Mouse (Mus musculus): Measurements from ENCODE around the gene Smim6.

Gene Smim6

DNA sequence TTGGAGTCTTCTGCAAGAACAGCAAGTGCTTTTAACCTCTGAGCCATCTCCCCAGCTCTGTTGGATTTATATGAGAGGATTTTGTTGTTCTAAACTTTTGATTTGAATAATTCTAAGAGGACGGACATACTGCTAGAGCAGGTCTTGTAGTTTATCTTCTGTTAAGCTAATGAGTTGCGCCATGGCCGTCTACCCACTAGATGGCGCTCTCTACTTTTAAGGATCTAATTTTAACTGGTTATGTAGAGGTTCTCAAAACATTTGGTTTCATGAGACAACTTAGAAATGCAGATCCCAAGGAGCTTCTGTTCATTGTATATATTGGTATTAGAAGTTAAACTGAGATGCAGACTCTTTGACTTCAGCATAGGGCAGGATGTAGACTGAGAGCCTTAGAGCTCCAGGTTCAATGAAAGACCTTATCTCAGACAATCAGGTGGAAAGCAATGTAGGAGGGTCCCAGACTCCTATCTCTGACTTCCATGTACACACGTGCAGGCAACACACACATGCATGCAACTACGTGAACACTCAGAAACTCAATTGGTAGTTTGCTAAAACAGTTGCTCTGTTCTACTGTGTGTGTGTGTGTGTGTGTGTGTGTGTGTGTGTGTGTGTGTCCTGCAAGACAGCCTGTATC lies 28.0 kb downstream of the Smim6 start:
- DNase-seq (ENCODE audit: low read depth): peak; percentile 87

DNA sequence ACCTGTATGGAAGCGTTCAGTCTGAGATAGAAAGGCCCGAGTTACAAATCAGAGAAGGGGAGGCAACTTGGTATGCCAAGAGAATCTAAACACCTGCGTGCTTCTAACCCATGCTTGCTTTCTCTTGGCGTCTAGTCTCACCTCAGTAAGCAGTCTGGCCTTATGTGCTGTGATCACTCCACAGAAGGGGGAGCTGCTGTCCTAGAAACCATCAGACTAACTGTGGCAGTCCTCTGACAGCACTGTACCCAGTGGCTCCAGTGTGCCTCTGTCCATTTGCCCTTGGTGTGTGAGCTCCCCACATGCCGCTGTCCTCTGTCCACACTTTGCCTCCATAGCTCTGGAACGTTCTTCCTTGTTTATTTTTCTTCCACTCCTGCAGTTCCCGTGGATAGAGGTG lies 30.2 kb downstream of the Smim6 start:
- no peak for DNase-seq (ENCODE audit: low read depth)

DNA sequence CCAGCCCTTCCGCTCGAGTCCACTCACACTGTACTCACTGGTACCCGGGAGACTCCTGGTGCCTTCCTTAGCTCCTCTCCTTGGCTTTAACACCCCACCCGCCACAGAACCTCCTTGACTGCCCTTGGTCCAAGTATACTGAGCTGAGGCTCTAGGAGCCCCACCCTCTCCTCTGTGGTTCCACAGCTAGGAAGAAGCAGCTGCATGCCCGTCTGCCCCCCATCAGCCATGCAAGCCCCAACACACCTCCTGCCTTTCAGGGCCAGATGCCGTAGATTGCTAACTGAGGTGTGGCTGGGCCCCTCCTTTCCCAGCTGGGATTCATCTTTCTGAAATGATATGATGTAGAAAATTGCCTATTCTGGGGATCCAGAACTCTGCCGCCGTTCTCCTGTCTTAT lies 33.4 kb downstream of the Smim6 start:
- no peak for DNase-seq (ENCODE audit: low read depth)

DNA sequence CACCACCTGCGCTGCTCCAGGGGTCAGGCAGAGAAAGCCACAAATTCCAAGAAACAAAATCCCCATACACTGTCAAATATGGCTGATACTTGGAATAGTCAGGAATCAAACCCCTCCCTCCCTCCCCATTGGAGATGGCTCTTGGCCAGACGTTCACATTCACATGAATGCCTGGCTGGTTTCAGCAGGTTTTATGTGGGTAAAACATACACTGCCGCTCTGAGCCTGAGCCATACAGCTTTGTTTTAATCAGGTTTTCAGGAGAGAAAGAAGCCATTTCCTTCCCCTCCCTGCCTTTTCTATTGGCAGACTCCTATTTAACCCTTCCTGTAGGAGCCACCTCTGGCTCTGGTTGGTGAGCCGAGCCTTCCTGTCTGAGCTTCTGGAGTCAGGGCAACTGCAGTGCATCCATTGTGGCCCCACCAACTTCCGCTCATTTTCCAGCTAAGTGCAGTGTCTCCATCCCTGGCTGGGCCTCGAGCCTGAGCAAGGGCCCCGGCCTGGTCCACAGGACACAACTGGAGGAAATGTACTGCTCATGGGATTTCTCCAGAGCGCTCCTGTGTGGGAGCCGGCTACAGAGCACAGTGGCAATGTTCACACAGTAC lies 34.5 kb downstream of the Smim6 start:
- no peak for DNase-seq (ENCODE audit: low read depth)

DNA sequence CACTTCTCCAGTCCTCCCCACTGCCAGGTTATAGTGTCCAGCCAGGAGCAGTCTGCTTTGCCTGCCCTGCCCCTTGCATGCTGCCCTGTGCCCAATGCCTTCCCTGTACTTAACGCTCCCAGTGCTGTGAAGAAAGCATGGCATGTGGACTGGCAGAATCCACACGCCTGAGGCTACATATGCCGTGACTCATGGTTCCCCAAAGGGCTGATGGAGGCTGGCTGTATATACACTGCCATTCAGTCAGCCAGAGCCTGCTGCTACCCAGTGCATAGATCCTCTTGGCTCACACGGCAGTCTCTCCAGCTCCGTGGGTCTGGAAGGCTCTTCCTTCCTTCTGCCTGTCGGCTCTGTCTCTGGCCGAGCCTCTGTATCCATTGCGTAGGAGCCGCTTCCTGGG lies 36.5 kb downstream of the Smim6 start:
- DNase-seq (ENCODE audit: low read depth): no peak

DNA sequence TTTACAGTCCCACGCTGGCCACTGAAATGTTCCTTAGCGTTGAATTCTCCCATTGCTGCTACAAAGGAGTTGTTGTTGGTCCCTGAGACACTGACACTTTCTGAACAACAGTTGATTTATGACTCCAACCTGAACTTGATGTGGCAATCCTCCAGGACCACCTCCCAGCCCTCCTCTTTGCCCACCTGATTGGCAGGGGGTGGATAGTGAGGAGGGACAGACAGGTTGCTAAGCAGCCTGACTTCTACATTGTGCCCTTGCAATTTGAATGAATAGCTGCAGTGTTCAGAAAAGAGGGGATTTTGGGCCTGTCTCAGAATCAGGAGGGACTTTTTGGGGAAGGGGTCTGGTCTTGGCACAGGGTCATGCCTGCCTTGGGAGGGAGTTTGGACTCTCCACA lies 38.9 kb downstream of the Smim6 start:
- DNase-seq (ENCODE audit: low read depth): no peak

DNA sequence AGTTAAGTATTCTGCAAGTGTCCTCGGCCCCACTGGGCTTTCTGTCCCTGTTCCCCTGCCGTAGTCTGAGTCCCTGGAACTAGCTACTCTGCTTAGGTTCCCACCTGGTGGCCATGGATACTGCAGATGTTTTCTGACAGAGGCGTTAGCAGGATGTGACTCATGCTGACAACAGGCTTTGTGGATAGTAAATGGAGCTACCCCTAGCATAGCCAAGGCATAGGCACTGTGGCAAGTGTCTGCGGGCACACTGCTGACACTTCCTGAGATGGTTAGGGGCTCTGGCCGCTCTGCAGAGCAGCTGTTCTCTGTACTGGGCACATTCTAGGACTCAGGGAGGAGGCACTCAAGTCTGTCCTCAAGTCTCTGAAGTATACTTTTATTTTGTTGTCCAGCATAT lies 42.9 kb downstream of the Smim6 start:
- DNase-seq (ENCODE audit: low read depth): peak; percentile 67

DNA sequence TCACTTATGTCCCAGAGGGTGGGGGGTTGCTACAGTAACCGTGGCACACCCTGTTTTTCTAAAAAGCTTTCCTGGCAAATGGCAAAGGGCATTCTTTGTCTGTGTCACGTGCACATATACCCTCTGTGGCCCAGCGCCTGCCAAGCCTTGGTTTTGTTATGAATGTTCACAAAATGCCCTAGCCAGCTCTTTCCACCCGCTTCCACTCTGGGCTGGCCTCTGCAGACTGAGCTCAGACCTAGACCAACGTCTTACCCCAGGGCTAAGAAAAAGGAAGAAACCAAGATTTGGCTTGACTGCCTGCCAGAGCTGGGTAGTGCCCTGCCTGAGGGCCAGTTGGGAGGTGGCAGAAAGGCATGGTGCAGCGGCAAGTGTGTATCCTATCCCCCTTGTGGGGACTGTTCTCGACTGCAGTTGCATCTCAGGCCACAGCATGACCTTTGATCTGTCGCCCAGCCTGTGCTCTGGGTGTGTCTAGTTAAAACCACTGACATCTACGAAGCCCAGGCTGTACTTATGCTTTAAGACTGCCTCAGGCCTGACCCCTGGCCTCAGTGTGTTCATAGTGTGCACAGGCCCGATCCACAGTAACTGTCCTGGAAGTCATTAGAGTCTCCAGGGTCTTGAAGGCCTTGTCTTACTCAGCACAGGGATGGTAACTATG lies 43.5 kb downstream of the Smim6 start:
- peak; percentile 65 for DNase-seq (ENCODE audit: low read depth)

DNA sequence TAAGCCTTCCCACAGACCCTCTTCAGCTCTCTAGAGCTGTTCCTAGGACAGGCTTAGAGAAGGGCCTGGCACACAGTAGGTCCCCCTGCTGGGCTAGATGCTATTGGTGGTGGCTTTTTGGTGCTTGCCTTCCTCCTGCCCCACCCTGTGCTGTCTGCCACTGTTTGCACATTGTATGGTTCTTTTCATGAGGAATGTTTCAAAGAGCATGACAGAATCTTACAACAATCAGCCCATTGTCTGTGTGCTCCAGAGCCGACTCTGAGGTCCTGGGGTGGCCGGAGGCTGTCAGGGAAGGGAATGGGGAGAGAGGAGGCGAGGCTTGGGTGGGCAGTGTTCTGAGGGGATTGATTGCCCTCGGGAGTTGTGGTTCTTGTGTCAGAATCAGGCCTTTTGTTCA lies 44.6 kb downstream of the Smim6 start:
- DNase-seq (ENCODE audit: low read depth): no peak

DNA sequence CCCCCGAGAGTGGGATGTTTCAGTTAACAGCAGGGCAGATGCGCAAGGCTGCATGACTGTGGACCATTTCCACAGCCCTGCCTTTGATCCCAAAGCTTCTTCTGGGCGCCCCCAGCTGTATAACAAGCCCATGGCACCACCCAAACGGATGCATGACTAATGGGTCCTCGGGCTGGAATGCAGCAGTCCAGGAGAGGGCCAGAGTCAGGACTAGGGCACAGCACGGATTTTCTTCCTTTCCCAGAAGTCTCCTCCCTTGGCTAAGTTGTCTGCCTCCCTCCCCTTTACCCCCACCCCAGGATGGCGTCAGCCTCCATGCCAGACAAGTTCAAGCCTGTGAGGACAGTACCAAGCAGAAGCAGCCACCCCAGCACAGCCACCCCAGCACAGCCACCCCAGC lies 46.2 kb downstream of the Smim6 start:
- DNase-seq (ENCODE audit: low read depth): no peak

DNA sequence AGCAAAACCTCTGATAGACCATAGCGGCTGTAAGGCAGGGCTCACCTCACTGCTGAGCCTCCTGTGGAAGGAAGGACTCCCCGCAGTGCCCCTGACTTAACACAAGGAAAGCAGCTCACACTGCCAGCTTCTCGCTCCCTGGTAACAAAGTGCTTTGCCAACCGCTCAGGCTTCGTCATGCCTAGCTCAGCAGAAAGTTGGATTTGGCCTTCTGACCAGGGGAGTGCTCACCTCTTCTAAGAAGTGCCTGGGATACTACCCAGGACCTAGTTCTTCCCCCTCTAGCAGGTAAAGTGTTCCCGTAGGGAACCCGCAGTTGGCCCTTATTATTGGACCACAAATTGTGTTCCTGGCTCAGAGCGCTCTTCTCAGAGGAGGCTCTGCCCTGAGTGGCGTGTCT lies 47.2 kb downstream of the Smim6 start:
- DNase-seq (ENCODE audit: low read depth): no peak

DNA sequence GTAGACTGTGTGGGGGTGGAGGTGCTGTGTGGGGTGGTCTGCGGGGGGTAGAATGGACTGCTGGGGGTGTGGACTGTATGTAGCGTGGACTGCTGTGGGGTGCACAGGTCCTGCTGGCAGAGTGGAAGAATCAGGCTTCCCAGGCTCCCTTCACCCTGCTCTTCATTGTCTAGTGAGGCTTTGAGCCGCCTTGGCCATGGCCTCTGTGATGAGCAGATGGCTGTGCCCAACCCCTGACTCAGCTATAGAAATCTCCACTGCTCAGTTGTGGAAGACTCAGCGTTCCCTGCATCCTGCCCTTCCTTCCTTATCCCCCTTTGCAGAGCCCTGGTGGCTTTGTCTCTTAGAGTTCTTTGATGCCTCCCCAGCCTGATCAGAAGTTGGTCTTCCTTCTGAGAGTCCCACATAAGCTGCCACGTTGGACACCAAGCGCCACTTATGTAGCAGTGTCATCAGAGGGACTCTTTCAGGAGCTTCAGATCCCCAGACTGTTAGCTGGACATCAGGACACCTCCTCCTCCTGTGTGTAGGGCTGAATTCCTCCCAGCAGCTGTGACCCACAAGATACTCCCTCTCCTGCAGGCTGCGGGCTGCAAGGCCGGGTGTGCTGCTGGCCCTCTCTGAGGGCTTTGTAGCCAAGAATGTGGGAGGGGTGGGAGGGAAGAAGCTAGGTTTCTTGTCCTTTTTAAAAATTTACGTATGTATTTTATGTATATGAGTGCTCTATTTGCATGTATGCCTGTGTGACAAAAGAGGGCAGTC lies 51.0 kb downstream of the Smim6 start:
- DNase-seq (ENCODE audit: low read depth): no peak

Data from induced T-regulatory cell, adult 2 months (primary cell).